Mouse (Mus musculus): ENCODE measurements around the gene Lhx9. TPM values are rescaled to one million over a fixed set of nuclear protein-coding genes. Genes with fewer than 3 reads are reported as not detected.

Gene Lhx9
- total and polyA plus RNA-seq, 3 experiments, result 0.19 to 0.77 TPM; not detected in 1

DNA sequence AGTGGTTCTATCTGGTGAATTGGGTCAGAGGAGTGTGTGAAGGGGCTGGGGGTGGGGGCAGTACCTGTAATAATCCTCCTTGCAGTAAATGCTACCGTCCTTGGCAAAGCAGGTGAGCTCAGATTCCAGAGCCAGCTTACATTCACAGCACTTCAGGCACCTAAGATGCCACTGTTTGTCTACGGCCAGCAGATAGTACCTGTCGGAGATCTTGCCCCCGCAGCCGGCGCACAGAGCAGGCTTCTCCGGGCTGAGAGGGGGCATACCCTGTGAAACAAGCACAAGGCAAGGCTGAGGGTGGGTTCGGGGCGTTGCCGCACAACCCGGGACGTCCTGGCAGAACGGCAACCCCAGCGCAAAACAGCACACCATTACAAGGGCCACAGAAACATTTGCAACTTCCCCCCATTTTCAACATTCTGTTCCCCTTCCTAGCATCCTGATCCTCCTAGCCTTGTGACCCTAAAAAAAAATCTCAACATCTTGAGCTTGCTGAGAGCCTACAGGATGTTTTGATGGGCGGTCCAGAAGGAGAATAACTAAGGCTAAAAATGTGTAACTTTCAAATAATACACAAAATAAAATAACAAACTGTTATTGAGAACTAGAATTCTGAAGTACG lies 8.5 kb downstream of the Lhx9 start:
- H3K27ac ChIP-seq (ENCODE audit: control insufficient read depth, low read depth, low read length), result no peak overlapping the region
- H3K79me2 ChIP-seq (ENCODE audit: control insufficient read depth, insufficient read depth, low read length, poor library complexity), result no peaks in the 10 kb centered on the region; the same call in 1 of the 2 replicates
- H3K9ac ChIP-seq (ENCODE audit: control insufficient read depth, low read depth, low read length, poor library complexity, severe bottlenecking), result no peak overlapping the region
- no peak for TF ChIP-seq ZMIZ1 (IDR thresholded peaks at IDR 0.05; ENCODE audit: low read depth, low read length)
- no peak for TF ChIP-seq ZC3H11A (IDR thresholded peaks at IDR 0.05; ENCODE audit: low read depth, low read length)
- no peaks in the 10 kb centered on the region for H3K9me3 ChIP-seq (replicated peaks; ENCODE audit: insufficient read depth, low read length)
- peaks cover 0 to 5% of the 10 kb centered on the region in 2 experiments; a peak in 2 of 4 replicates for H3K36me3 ChIP-seq (ENCODE audit: control insufficient read depth in 1 of 2, insufficient read depth in 2 of 2, low read length in 2 of 2)
- H3K4me3 ChIP-seq (ENCODE audit: control insufficient read depth in 1 of 2, insufficient read depth in 1 of 2, low read depth in 2 of 2, low read length in 2 of 2), result no peak overlapping the region
- no peak for DNase-seq (ENCODE audit: low read depth, low spot score)
- no peaks in the 10 kb centered on the region for H3K4me1 ChIP-seq (ENCODE audit: control insufficient read depth in 1 of 2, insufficient read depth in 2 of 2, low read length in 2 of 2)
- no peaks in the 10 kb centered on the region for H3K27me3 ChIP-seq (ENCODE audit: control insufficient read depth in 1 of 2, insufficient read depth in 2 of 2, low read length in 2 of 2)

DNA sequence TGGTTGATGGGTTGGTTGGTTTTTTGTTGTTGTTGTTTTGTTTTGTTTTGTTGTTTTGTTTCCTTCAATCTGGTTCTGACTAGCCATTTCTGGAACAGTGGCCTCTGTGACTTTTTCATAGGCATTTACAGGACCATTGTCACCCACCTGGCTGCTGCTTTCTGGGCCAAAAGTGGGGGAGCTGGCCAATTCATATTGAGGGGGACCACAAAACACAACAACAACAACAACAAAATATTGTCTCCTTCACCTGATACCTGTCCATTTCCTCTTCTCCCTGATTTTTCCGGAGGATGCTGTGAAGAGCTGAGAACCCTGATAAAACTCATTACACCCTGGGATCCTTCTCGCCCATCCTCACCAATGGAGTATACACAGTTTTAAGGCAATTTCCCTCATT lies 9.1 kb downstream of the Lhx9 start:
- H3K27me3 ChIP-seq (ENCODE audit: control insufficient read depth in 1 of 2, insufficient read depth in 2 of 2, low read length in 2 of 2), result no peaks in the 10 kb centered on the region
- H3K9me3 ChIP-seq (replicated peaks; ENCODE audit: insufficient read depth, low read length), result no peaks in the 10 kb centered on the region
- H3K4me1 ChIP-seq (ENCODE audit: control insufficient read depth in 1 of 2, insufficient read depth in 2 of 2, low read length in 2 of 2), result no peaks in the 10 kb centered on the region
- no peak overlapping the region for H3K4me3 ChIP-seq (ENCODE audit: control insufficient read depth in 1 of 2, insufficient read depth in 1 of 2, low read depth in 2 of 2, low read length in 2 of 2)
- TF ChIP-seq ZMIZ1 (IDR thresholded peaks at IDR 0.05; ENCODE audit: low read depth, low read length), result no peak
- no peak for TF ChIP-seq RAD21 (IDR thresholded peaks at IDR 0.05; ENCODE audit: low read depth, low read length)
- TF ChIP-seq UBTF (IDR thresholded peaks at IDR 0.05; ENCODE audit: borderline replicate concordance, insufficient read depth, low read depth, low read length), result no peak
- TF ChIP-seq MEF2A (IDR thresholded peaks at IDR 0.05; ENCODE audit: extremely low read depth, insufficient replicate concordance, low read depth, low read length, poor library complexity, severe bottlenecking), result no peak
- no peak for TF ChIP-seq SIN3A (IDR thresholded peaks at IDR 0.05; ENCODE audit: low read length)
- TF ChIP-seq KAT2A (conservative IDR thresholded peaks at IDR 0.05; ENCODE audit: low read depth, low read length), result no peak
- no peak for TF ChIP-seq MYC (IDR thresholded peaks at IDR 0.05; ENCODE audit: low read depth, low read length)
- no peak for DNase-seq (ENCODE audit: low read depth, low spot score)
- no peak overlapping the region for H3K9ac ChIP-seq (ENCODE audit: control insufficient read depth, low read depth, low read length, poor library complexity, severe bottlenecking)
- H3K27ac ChIP-seq (ENCODE audit: control insufficient read depth, low read depth, low read length), result no peak overlapping the region
- H3K79me2 ChIP-seq (ENCODE audit: control insufficient read depth, insufficient read depth, low read length, poor library complexity), result no peaks in the 10 kb centered on the region; the same call in 1 of the 2 replicates
- H3K36me3 ChIP-seq (ENCODE audit: control insufficient read depth in 1 of 2, insufficient read depth in 2 of 2, low read length in 2 of 2), result peaks cover 0 to 4% of the 10 kb centered on the region in 2 experiments; a peak in 2 of 4 replicates

DNA sequence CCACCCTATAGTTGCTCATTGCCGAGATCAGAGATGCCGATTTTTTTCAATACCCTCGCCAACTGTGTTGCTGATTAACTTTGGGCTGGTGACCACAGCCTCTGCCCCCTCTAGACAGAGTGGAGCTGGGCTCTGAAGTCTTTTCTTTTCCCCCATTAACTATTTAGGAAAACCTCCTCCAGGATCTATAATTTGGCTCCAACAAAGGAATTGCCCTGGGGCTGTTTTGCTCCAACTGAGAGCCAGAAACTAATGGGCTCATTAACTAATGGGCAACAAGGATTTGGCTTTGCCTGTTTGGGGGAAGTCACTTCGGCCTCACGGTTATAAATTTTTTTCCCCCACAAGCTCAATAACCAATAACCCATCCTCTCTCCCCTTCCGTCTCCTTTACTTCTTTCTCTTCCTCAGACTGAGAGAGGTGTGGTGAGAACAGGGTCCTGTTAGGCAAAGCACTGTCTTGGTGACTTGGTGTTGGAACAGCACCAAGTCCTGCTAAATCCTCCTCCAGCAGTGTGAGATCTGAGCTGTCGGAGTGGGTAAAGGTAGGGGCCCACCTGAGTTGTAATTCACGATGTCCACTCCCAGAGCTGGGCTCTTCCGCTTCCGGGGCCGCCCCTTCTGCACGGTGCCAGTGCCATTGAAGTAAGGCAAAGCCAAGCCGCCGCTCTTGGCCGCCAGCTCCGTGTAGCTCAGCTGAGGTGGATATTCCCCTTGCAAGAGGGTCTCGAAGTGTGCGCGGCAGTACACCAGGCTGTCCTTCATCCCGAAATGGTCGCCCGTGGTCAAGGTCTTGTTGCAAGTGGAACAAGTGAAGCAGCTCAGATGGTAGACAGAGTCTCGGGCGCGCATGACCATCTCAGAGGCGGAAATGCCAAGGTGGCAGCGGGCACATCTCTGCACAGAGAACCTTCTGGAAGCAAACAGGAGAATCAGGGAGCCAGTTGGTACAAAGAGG lies 10.3 kb downstream of the Lhx9 start:
- Histone ChIP-seq H3K79me2 (ENCODE audit: control insufficient read depth, insufficient read depth, low read length, poor library complexity) (no peaks in the 10 kb centered on the region), H3K4me1 (ENCODE audit: control insufficient read depth in 1 of 2, insufficient read depth in 2 of 2, low read length in 2 of 2) (no peaks in the 10 kb centered on the region), H3K9ac (ENCODE audit: control insufficient read depth, low read depth, low read length, poor library complexity, severe bottlenecking) (no peak overlapping the region), H3K27me3 (ENCODE audit: control insufficient read depth in 1 of 2, insufficient read depth in 2 of 2, low read length in 2 of 2) (no peaks in the 10 kb centered on the region), H3K4me3 (ENCODE audit: control insufficient read depth in 1 of 2, insufficient read depth in 1 of 2, low read depth in 2 of 2, low read length in 2 of 2) (no peak overlapping the region), H3K36me3 (ENCODE audit: control insufficient read depth in 1 of 2, insufficient read depth in 2 of 2, low read length in 2 of 2) (peaks cover 0 to 3% of the 10 kb centered on the region in 2 experiments; a peak in 2 of 4 replicates), H3K27ac (ENCODE audit: control insufficient read depth, low read depth, low read length) (no peak overlapping the region), H3K9me3 (replicated peaks; ENCODE audit: insufficient read depth, low read length) (no peaks in the 10 kb centered on the region)
- no peak for DNase-seq (ENCODE audit: low read depth, low spot score)
- TF ChIP-seq TAL1 (IDR thresholded peaks at IDR 0.05; ENCODE audit: low read length) (no peak), MAZ (IDR thresholded peaks at IDR 0.05; ENCODE audit: low read depth, low read length) (no peak), USF1 (IDR thresholded peaks at IDR 0.05; ENCODE audit: low read depth, low read length) (no peak), MYC (IDR thresholded peaks at IDR 0.05; ENCODE audit: low read depth, low read length) (no peak), HCFC1 (IDR thresholded peaks at IDR 0.05; ENCODE audit: low read depth, low read length) (no peak), CHD1 (IDR thresholded peaks at IDR 0.05; ENCODE audit: low read depth, low read length) (no peak), MXI1 (IDR thresholded peaks at IDR 0.05; ENCODE audit: low read depth, low read length) (no peak), USF2 (IDR thresholded peaks at IDR 0.05; ENCODE audit: borderline replicate concordance in 1 of 2, insufficient read depth in 1 of 2, low read depth in 1 of 2, low read length in 2 of 2) (no peak), ZC3H11A (IDR thresholded peaks at IDR 0.05; ENCODE audit: low read depth, low read length) (no peak), E2F4 (IDR thresholded peaks at IDR 0.05; ENCODE audit: borderline replicate concordance, low read depth, low read length) (no peak), SIN3A (IDR thresholded peaks at IDR 0.05; ENCODE audit: low read length) (no peak)
